Mouse (Mus musculus): ENCODE results near the gene Stk17b. TPM values are rescaled to one million over a fixed set of nuclear protein-coding genes. Genes with fewer than 3 reads are reported as not detected.
A peak's percentile ranks its signal among the peaks of the same experiment; 100 is the strongest.
"Not testable (repeated sequence)": the region's sequence is repeated elsewhere in the genome, so short reads cannot be mapped to it uniquely, and the experiment has no call there.

The Stk17b gene
- total RNA-seq, 2 experiments from 2014 or later: 33.8 to 35.6 TPM

DNA sequence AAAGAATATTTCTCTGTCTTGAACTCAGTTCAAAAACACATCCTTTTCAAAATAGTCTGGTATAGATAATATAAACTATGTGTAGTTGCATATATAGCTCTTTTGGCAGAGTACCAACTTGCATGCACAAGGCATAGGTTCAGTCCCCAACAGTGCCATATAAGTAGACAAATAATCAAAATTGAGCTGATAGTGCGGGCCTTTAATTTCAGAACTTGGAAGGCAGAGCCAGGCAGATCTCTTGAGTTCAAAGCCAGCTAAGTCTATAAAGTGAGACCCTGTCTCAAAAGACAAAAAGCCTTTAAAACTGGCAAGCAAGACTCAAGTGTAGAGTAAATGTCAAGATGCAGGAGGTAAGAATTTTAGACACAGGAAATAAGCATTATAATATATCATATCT, 2.1 kb downstream of the Stk17b start:
- no peak for ATAC-seq (replicated peaks; ENCODE audit: poor library complexity)

DNA sequence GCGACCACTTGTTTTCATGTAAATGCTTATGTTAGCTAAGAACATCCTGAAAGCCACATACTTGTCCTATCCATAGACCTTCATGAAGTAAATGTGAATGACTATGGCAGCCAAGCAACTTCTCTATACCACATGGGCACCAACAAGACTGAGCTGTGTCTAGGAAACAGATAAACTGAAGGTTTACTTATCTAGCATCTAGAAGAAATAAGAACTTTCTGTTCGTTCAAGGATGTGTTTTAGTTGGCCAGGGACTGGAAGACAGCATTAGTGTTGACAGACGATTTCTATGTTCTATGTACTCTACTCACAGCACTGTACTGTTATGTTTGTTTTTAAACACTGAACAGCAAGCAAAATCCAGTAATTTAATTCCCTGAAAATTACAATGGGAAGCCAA, 2.9 kb downstream of the Stk17b start:
- no peak for ATAC-seq (replicated peaks; ENCODE audit: poor library complexity)

DNA sequence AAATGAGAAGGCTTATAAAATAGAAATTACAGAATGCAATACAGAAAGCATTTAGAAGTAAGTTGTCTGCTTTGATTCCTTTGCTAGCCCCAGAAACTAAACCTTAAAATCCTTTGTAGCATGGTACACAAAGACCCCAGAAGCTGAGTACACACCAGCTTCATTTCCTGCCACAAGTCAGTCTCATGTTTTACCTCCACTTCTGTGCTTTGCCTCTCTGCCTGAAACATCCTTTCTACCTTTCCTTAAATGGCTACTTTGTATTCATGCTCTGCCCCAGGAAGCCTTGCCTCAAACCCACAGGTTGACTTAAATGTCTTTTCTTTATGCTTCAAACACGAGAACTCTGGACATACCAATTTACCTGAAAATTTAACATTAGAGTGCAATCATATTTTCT, 3.7 kb downstream of the Stk17b start:
- no peak for ATAC-seq (replicated peaks; ENCODE audit: poor library complexity)

DNA sequence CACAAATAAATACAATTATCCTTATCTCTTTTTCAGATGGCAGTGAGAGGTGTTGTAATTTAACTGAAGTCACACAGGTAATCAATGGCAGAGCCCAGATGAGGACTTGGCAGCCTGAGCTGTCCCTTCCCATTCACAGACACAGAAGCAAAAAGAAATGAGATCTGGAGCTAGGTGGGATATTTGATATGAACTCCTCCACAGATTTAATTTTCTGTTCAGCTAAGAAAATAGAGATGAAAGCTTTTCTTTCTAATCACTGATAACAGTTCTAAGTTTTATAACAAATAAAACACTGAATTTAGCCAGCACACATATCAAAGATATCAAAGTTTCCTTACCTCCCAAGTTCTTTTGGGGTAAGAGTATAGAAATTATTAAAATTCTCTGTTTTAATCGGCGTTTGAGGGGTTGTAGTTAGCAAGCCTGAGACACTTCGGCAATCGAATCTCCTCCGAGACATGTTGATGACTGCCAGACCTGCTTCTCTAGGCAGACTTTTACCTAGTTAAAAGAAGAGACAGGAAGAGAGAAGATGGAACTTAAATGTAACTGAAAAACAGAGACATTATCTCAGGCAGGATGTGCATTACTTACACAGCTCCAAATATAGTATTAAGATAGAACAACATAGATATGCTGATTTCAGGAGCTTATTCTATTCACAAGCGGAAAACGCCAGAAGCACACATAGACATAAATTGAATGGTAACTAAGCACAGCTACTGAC, 8.7 kb downstream of the Stk17b start:
- no peak for ATAC-seq (replicated peaks; ENCODE audit: poor library complexity)

DNA sequence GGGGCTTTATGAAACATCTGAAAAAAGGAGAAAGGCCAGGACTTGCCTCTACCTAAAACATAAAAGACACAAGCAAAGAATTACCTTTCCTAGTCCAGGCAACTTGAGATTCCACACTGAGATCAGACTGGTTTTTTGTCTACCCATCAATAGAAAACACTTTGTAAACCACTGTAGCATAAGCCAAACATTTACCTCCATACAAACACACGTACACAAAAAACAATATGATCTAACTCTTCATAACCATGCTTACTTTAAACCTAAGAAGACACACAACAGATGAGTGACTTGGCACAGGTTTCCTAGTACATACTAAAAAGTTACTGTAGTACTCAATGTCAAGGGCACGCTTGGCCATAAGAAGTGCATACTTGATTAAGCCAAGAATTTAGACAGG, 9.5 kb downstream of the Stk17b start:
- no peak for ATAC-seq (replicated peaks; ENCODE audit: poor library complexity)

DNA sequence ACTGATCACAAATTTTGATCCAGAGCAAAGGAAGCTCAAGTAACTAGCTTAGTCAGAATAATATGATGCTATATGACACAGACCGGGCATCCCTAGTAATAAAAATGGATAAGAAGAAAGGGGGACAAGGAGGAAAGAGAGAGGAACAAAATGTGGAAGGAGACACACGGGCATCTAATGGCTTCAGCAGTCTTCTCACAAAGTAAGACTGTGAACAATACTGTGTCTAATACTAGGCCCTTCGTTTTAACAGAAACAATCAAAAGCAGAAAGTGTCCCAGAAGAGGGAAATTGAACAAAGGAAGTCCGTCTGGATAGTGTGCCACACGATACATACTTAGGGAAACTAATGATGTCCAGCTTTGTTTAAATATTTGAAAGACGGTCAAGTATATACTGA, 10.0 kb downstream of the Stk17b start:
- ATAC-seq (replicated peaks; ENCODE audit: poor library complexity): no peak

DNA sequence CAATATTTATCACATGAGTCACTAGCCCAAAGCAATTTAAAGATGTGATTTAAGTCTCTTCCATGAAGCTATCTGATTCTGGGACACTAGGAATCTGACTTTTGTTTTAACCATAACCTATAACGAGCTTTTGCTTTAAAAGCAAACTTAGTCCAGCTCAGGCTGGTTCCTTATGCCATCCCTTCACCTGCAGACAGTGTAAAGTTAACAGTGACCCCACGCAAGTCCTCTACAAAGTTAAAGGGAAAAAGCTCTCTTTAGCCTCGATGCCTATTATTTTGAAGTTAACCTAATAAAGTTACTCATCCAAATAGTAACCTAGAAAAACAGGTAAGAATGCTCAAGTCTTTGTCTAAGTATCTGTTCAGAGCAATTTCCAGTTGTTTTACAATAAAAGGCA, 10.5 kb downstream of the Stk17b start:
- no peak for ATAC-seq (replicated peaks; ENCODE audit: poor library complexity)

DNA sequence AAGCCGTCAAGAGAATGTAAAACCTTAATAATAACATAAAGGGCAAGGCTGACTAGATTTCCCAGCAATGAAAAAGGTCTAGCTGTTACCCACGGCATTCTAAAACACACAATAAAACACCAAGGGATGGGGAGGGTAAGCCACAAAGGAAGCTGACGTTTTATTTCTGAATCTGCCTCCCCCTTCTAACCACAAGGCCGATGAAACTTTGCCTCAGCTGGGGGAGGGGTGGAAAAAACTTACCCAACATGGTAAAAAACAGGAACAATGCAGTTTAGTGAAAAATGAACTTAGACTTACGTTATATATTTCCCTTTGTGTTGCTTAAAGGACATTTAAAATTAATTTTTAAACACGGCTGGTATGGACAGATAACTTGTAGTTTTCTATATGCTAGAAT, 11.0 kb downstream of the Stk17b start:
- ATAC-seq (replicated peaks; ENCODE audit: poor library complexity): peak; percentile 97

DNA sequence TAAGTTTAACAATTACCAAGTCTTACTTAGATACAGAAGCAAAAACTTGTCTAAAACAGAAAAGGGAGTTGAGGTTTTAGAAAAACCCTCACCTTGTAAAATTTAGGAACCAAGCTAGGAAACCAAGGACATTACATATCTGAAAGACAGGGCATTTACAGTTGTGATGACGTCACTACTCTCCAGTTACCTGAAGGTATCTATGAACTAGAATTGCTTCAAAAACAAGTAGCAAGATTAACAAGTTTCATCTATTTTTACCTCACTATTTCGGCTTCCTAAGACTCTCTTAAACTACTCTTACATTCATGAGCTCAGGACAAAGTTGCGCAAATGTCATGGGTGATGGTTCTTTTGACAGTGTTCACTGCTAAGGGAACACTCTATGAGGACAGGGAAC, 12.1 kb downstream of the Stk17b start:
- no peak for ATAC-seq (replicated peaks; ENCODE audit: poor library complexity)

DNA sequence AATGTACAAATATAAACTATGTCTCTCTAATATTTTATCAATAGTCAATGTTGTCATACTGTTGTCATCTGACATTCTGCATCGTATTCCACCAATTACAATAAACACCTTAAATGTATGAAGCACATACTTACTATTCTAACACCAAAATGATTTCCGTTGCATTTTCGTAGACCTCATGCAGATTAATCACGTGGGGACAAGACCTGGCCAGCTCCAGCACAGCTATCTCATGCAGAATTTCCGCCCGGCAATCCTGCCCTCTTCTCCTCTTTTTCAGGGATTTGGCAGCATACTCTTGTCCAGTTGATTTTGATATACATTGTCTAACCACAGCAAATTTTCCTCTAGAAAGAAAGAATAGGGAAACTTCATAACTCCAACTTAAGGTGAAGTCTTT, 13.5 kb downstream of the Stk17b start:
- ATAC-seq (replicated peaks; ENCODE audit: poor library complexity): no peak

DNA sequence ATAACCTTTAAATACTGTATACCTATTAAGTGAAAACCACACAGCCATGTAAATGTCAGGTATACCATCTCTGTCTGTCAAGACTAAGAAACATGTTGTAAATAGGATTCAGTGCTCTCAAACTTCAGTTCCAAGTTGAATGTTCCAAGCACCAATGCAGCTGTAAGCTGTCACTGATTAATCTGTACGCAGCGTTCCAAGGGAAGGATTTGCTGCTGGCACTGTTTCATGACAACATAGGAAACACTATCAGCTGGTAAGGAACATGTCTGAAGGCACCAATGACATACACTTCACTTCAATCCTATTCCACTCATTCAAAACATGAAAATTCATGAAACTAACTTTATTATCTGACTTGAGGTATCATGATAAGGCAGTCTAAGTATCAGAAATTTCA, 18.9 kb downstream of the Stk17b start:
- no peak for ATAC-seq (replicated peaks; ENCODE audit: poor library complexity)

DNA sequence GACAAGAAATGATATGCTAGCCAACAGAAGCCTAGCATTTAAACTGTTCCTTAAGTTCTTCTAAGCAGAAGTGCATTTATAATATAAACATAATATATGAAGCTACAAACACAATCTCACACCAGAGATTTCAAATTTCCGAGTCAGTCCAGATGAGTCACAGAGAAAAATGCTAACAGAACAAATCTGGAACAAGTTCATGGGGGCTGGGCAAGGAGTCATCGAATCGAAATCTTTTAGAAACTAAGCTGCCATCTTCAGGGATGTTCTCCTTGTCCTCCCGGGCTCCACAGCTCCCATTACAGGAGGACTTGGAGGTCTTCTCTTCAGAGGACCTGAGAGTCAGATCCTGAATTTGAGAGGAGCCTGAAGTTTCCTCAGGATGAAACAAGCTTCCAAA, 27.7 kb downstream of the Stk17b start:
- no peak for ATAC-seq (replicated peaks; ENCODE audit: poor library complexity)

DNA sequence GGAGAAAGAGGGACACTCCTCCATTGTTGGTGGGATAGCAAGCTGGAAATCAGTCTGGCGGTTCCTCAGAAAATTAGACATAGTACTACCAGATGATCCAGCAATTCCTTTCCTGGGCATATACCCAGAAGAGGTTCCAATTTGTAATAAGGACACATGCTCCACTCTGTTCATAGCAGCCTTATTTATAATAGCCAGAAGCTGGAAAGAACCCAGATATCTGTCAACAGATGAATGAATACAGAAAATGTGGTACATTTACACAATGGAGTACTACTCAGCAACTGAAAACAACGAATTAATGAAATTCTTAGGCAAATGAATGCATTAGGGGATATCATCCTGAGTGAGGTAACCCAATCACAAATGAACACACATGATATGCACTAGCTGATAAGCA, 31.5 kb downstream of the Stk17b start:
- ATAC-seq (replicated peaks; ENCODE audit: poor library complexity): not testable (repeated sequence)

DNA sequence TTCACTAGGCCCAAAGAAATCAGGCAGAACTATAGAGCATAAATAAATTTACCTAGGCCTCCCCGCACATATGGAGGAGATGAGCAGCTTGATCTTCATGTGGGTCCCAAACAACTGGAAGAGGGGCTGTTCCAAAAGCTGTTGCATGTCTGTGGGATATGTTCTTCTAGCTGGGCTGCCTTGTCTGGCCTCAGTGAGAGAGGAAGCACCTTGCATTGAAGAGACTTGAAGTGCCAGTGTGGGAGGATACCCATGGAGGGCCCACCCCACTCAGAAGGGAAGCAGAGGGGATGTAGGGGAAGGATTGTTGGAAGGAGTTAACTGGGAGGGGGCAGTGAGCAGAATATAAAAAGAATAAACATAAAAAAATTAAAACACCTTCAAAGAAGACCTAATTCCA, 33.9 kb downstream of the Stk17b start:
- ATAC-seq (replicated peaks; ENCODE audit: poor library complexity): no peak

DNA sequence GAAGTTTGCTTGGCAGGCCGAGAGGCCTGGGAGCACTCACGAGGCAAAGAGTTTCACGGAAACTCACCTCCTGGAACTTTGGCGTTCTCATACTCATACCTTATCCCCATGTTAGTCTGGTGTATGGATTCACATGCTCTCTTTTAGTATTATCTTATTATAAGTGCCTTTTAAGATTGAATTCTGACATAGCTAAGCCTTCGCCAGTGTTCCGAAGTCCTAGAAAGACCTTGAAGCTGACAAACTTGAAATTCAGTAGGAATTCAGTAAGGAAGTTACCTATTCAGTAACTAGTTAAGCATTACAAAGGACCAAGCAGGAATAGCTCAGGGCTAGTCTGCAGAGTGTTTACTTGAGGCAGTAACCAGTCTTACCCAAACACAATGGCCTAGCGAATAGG, 34.3 kb downstream of the Stk17b start:
- not testable (repeated sequence) for ATAC-seq (replicated peaks; ENCODE audit: poor library complexity)

DNA sequence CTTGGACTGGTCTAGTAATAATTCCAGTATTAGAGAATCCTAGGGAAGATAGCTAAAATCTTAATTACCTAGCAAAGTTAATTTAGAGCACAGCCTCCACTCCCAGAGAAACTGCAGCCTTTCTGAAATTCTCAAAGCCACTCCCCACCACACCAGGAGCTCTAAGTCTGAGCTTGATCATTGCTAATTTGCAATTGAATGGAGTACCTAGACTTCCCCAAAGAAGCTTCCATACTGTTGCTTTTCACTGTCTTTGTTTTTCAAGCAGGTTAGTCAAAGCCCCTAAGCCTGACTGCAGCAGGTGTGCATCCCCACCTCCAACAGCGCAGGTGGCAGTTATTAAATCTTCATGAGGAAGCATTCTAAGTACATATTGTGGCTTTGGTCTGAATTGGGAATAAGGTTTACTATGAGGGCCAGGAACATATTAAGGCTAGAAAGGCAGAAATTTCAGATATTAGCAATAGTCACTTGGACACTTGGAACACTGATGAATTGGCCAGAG, 35.1 kb downstream of the Stk17b start:
- ATAC-seq (replicated peaks; ENCODE audit: poor library complexity): not testable (repeated sequence)

DNA sequence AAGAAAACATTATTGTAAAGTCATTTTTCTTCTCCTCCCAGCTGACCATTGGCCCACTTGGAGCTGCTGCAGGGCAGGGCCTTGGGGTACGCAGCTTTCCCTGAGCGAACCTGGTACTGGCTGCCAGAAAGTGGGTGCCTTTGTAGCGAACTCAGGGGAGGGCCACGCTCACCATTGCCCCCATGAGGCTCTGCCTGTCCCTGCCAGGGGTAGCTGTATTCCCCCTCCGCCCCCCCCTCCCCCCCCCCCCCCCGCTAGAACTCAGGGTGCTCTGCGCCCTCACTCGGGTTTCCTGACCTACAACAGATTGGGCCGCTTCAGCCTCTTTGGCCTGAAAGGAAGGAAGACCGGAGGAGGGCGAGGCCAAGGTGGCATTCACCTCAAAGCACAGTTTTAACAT, 36.5 kb downstream of the Stk17b start:
- no peak for ATAC-seq (replicated peaks; ENCODE audit: poor library complexity)

DNA sequence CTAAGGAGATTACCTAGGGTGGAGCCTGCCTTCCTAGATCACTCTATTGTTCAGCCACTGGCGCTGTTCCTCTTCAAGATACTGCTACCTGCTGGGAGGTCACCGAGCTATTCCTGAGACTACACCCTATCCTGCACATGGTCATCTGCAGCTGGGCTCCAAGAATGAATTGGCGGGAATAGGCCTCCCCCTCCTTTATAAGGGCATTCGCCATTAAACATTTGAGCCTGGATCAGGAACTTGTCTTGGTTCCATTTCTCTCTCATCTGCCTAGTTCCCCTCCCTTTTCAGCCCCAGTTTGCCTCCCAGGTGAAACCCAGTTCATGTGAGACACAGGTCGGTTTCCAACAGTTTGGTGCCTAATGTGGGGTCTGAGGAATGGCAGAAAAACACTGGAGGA, 39.0 kb downstream of the Stk17b start:
- no peak for ATAC-seq (replicated peaks; ENCODE audit: poor library complexity)

DNA sequence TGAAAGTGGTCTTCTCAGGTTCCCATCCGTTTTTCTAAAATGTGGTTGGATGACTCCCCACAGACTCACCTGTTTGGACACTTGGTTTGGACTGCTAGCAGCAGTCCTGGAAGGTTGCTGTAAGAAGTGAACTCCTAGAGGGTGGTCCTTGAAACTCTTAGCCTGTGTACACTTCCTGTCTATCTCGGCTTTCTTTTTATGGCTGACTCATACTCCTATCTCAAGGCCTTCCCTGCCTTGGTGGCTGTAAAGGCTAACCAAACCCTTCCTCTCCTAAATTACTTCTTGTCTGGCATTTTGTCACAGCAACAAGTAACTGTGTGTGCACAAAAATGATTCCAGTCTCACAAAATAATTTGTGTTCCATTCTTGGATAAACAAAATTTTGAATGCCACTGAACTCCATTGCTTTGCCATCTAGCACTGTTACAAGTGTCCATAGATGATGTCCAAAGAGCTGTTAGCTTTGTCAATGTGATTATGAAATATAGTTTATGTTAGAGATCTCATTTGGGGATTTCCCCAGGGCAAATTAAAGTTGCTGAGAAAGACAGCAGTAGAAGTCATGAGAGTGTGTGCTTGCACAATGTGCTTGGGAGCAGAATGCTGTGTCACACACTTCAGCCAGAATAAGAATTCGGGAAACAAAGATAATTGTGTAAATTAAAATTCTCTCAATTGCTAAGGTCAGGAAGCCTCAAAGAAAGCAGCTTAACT, 43.1 kb downstream of the Stk17b start:
- ATAC-seq (replicated peaks; ENCODE audit: poor library complexity): peak; percentile 72

DNA sequence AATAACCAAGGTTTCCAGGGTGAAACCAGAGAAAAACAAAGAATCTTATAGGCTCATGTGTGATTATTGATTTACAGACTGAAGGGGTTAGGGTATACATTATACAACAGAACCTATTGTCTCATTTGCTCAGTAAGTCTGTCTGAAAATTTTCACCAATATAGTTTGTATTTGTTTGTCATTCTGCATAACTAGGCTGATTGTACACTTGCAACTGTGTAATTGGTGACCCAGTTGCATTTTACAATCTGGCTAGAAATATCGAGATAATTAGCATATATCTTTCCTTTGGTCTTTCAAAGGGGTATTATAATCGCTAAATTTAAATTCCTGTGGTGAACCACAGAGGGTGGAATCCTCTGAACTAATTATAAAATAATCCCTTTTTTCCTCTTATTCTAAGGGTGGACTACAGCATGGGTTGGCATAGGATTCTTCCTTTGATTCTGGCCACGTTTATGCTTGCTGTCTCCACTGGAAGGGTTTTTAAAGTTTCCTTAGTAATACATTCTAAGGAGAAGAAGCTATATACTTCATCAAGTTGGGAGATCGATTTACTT, 44.2 kb downstream of the Stk17b start:
- no peak for ATAC-seq (replicated peaks; ENCODE audit: poor library complexity)

DNA sequence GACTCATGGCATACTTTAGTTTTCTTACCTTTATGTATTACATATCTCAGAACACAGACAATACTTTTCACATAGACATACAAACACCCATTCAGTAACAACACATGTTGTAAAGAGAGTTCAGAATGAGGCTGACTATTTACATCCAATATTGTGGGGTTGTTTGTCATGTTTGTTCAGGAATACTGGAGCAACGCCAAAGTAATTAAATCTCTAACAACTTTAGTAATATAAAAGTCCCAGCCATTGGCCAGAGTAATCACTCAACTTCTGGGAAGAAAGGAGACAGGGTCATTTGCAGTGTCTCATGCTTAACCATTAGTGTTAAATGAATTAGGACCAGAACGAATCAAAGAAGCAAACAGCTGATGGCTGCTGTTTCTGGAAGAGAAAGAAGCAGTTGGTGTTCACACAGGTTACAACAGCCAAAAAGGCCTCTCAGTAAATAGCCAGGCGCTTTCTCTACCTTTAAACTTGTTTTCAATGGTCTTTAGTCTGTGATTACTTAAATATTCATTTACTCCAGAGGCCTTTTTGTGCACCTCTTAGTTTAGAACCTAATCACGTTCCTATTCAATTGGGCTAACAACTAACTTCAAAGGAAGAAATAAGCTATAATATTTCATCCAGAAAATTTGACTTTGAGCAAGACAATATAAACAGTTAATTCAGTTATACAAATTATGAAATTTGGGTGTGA, 44.8 kb downstream of the Stk17b start:
- not testable (repeated sequence) for ATAC-seq (replicated peaks; ENCODE audit: poor library complexity)

DNA sequence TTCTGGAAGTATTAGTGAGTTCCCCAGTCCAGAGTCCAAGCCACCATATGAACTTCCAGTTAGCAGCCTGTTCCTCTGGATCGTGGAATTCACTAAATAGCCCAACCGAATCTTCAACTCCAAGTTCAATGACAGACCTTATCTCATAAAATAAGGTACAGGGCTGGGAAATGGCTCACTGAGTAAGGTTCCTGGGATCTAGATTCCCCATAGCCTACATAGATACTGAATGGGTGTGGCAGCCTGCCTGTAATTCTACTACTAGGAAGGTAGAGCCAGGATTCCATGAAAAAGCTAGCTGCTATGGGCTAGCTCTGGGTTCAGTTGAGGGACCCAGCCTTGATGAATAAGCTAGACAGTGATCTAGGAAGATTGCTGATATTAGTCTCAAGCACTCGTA, 48.4 kb downstream of the Stk17b start:
- no peak for ATAC-seq (replicated peaks; ENCODE audit: poor library complexity)
